Mouse (Mus musculus) left cerebral cortex, postnatal 36 days (tissue): Measurements from ENCODE around the gene Sumo1. TPM values are rescaled to one million over a fixed set of nuclear protein-coding genes. Genes with fewer than 3 reads are reported as not detected.
A peak's percentile ranks its signal among the peaks of the same experiment; 100 is the strongest.
"Not testable (repeated sequence)": the region's sequence is repeated elsewhere in the genome, so short reads cannot be mapped to it uniquely, and the experiment has no call there.

Experiments
- DNase-seq, 2 experiments: peaks; one replicate each; pipeline ENCODE4 v3.0.0; 2021 to 2022; ENCODE audit warnings: low spot score in 2 of 2, mixed read lengths in 1 of 2
- intact Hi-C: fragments of 180-260 bp; cut with DNase I; formaldehyde crosslinking; loops from one replicate; pipeline ENCODE4 v1.15.1; 2025
- total RNA-seq, 2 experiments: library from RNA; stranded (reverse); gene quantifications; 2 replicates each; pipeline ENCODE4 v1.2.3; 2021

The Sumo1 gene
- total RNA-seq, result 100 to 1,000 TPM; 121 to 123 TPM

DNA sequence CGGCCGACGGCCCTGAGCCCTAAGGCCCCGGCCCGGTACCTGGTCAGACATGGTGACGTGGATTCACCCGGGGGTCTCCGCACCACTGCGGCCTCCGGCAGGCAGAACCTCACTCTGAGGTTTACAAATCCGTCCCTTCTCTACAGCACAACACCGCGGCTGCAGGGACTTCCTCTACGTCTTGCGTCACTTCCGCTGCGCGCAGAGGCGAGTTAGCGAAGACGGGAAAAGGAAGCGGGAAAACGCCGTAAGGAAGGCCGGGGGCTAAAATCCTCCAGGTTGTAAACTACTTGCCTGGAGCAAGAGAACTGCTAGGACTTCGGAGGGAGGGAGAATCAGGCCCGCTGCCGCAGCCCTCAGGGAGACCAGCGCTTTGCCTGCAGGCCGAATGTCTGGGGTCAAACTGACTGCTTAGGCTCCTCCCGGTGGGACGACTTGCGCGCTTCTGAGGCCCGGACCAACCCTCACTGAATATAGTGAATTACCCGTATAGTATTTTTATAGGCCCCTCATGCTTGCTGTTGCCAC lies at the start of gene Sumo1:
Gene Sumo1, minus strand, starts transcription at position 194 of the 528 bp plus-strand sequence.
- DNase-seq, result peak; percentile 88 to 91
- intact Hi-C loops, result no loop called here

DNA sequence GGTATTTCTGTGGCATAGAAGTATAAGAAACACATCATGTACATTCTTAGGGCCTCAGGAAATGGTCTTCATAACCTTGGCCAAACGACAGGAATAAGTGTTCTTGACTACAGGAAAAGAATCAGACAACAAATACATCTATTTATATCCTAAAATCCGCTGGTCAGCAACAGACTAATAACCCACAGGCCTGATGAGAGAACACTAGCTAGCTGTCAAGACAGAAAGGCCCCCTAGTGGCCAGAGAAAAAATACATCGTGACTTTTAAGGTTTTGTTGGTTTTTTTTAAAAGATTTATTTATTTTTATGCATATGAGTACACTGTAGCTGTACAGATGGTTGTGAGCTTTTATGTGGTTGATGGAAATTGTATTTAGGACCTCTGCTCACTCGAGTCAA lies 49.3 kb upstream of the Sumo1 start:
- no peak for DNase-seq
- intact Hi-C loops, result no loop called here

DNA sequence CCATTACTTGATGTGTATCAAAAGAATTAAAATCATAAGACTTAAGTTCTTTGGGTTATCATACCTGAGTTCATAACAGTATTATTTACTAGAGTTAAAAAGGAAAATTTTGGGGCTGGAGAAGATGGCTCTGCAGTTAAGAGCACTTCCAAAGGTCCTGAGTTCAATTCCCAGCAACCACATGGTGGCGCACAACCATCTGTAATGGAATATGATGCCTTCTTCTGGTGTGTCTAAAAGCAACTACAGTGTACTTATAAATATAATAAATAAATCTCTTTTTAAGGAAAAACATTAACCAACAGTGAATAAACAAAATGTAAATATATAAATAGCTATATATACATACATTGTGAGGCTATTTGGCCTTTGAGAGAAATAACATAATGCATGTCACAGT lies 31.1 kb upstream of the Sumo1 start:
- intact Hi-C loops, result no loop called here
- DNase-seq, result no peak

GRCm38 (mm10) chr1:59698207-59698606 lies 27.6 kb upstream of the Sumo1 start:
- DNase-seq, result no peak
- intact Hi-C loops, result no loop called here

DNA sequence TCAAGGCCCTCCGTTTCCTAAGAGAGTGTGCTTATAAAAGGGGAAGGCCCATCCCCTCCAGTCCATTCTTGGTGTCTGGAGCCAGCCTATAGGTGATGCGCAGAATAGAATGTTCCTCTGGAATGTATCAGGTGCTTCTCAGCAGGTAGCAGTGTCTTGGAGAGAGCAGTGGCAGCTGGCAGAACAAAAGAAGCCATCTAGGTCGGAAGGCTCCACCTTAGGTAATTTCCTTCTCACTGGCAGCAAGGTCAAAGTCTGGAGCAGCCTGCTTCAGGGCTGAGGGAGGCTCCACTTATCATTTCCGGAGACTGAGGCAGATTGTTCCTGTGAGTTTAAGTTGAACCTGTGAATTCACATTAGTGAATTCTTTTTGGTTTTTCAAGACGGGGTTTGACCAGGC lies 27.1 kb upstream of the Sumo1 start:
- intact Hi-C loops, result no loop called here

DNA sequence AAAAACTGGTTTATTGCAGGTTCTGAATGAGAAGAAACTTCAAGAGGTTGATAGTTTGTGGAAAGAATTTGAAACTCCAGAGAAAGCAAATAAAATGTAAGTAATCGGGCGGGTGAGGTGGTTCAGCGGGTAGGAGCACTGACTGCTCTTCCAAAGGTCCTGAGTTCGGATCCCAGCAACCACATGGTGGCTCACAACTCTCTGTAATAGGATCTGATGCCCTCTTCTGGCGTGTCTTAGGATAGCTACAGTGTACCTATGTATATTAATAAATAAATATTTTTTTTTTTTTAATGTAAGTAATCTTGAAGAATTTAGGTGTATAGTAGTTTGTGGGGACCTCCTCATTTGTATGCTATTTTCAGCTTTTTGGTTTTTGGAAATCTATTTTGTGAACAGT lies 19.8 kb upstream of the Sumo1 start:
- intact Hi-C loops, result no loop called here
- no peak for DNase-seq

More for the DNA sequence above, 27.1 kb upstream of the Sumo1 start:
- DNase-seq, result no peak

DNA sequence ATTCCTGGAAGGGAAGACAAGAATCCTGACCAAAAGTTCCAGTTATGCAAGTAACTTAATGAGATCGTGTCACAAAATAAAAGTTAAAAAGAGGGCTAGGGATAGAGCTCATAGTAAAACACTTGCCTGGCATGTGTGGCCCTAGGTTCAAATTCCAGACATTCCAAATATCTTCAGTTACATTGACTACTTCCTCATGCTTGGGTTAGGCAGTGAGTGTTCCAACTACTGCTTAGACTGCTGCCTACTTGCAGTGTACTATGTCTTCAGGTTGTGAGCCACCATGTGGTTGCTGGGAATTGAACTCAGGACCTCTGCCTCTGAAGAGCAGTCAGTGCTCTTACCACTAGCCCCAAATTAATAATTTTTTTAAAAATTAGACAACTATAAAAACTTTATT lies 16.9 kb upstream of the Sumo1 start:
- intact Hi-C loops, result no loop called here

GRCm38 (mm10) chr1:59684819-59685755 lies 14.5 kb upstream of the Sumo1 start, which contains the start of gene Nop58:
Nop58 (plus strand) TSS chr1:59684971.
- DNase-seq, result peak; percentile 88 to 90
- intact Hi-C loops, result no loop called here

More for the DNA sequence above, 16.9 kb upstream of the Sumo1 start:
- no peak for DNase-seq

- intact Hi-C loops, result no loop called here
- DNase-seq, result peak; percentile 9 to 10
Measured at GRCm38 (mm10) chr1:59683926-59684818, 13.5 kb upstream of the Sumo1 start.

DNA sequence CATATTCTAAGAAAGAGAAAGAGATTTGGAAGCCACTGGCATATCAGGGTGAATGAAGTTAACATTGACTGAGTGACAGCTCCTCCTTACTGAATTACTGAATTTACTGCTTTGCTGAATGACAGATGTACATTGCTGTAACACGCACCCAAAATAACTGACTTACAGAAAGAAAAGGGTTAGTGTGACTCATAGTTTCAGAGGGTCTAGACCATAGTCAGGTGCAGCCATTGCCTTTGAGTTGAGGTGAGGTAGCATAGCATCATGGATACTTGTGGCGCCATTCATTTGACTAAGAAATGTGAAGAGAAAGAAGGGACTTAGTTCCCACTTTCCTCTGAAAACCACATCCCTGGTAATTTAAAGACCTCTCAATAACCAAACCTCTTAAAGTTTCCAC lies 3.0 kb upstream of the Sumo1 start:
- intact Hi-C loops, result no loop called here

DNA sequence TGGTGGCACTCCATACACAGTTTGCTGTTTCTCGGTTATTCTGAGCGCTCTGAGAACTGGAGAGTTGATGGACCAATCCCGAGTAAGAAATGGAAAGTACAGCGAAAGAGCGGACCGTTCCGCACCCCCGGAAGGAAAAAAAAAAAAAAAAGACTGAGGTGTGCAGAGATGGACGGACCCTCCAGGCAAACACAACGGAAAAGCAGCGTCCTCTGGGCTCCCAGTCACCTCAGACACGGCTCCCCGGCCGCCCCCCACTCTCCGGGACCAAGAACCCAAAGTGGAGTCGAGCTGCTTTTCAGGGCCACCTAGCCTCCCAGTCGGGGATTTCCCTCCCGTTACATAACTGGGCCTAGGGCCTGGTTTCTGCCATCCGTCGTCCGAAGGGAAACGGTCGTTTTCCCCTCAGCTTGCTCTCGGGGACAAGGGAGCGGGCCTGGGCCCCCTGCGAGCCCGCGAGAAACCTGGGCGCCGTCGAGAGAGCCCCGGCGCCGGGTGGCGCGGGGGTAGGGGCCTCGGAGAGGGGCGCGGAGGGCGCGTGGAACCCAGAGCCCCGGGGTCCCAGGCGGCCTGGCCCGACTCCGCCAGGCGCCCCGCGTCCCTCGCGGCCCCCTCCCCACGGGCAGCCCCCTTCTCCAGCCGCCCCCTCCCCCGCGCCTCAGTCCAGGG lies 538 bp downstream of the Sumo1 start:
- intact Hi-C loops, result no loop called here
- DNase-seq, result peak; percentile 32 to 37

More for the DNA sequence above, 3.0 kb upstream of the Sumo1 start:
- DNase-seq, result no peak

DNA sequence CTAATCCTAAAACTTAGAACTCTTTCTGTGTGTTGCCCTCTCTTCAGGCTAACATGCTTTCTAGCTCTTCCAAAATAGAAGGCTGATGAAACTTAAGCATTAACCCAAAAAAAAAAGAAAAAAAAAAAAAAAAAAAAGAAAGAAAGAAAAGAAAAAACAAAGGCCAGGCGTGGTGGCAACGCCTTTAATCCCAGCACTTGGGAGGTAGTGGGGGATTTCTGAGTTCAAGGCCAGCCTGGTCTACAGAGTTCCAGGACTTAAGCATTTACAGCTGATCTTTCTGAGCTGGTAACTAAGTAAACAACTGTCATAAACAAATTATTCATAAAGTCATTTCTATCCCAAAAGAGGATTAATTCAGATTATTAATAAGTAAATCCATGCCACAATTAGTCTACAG lies 1.8 kb downstream of the Sumo1 start:
- DNase-seq, result no peak
- intact Hi-C loops, result no loop called here

DNA sequence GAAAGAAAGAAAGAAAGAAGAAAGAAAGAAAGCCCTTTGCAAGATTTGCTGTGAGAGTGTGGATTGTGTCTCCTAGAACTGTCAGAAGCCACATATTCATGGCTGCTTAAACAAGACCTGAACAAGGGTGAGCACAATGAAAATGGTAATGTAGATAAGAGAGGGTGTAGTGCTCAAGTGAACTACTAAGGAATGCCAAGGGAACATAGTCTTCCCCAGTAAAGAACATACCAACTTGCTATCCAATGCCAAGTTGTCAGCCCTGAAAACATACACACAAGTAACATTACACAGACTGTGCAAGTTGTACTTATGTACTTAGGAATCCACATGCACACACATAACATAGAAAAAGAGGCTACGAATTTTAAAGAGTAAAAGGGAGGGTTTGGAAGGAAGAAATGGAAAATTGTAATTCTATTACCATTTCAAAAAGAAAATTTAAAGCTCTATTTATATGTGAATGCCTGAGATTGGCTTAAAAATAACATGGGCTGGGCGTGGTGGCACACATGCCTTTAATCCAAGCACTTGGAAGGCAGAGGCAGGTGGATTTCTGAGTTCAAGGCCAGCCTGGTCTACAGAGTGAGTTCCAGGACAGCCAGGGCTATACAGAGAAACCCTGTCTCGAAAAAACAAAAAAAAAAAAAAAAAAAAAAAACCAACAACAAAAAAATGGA lies 7.0 kb downstream of the Sumo1 start:
- no peak for DNase-seq
- intact Hi-C loops, result no loop called here

DNA sequence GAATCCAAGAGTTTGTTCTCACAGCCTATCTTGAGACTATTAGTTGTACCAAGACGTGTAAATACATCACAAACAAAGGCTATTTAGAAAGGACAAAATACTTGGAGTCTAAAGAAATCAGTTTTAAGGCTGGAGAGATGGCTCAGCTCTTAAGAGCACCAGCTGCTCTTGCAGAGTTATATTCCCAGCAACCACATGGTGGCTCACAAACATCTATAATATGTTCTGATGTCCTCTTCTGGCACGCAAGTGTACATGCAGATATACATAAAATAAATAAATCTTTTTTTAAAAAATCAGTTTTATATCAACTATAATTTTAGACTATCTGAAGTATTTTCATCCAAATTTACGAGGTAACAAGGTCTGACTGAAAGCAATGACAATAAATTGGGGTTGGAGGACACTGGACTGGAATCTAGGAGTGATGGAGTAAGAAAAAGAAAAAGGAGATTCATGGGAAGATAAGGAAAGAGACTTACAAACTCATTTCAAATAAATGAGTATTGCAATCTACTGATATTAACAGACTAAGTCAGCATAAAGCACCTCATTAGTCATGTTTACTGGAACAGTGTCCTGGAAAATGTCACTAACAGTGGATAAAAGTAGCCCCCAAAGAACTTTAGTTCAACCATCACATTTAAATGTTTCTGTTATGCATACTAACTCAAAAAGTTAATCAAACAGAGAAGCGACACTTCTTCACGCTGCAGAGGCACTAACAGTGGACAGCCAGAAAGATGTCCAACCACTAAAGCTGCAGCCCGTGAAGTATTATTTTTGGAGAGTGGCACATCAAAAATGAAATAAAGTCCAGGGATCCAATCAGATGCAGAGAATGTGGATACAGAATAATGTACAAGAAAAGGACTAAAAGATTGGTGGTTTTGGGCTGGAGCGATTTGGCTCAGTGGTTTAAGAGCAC lies 14.1 kb downstream of the Sumo1 start:
- intact Hi-C loops, result no loop called here
- no peak for DNase-seq

DNA sequence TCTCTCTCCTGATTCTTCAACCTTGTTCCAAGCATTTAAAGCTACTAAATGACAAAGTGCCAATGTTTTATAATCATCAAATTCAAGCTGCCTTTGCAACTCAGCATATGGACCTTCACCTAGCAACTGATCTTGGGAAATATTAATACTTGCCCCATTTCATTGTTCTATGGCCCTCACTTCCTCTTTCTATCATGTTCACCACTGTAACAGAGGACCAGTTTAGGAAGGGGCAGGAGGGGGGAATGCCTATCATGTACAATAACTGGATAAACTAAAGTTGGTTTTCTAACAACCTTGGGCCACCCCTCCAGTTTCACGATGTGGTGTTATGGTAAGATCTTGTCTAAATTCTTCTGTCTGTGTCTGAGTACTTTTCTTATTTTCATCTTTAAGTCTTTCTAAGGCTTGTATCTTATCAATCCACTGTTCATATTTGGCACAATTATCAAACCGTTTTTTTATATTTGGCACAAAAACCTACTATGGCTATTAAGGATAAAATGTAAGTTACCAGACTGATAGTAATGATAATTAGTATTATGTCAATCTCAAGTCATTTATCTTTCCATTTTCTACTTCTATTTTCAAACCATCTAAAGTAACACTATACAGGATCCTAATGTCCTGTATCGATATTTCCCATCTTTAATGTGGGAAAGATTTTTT lies 17.3 kb downstream of the Sumo1 start:
- intact Hi-C loops, result no loop called here
- DNase-seq, result no peak

DNA sequence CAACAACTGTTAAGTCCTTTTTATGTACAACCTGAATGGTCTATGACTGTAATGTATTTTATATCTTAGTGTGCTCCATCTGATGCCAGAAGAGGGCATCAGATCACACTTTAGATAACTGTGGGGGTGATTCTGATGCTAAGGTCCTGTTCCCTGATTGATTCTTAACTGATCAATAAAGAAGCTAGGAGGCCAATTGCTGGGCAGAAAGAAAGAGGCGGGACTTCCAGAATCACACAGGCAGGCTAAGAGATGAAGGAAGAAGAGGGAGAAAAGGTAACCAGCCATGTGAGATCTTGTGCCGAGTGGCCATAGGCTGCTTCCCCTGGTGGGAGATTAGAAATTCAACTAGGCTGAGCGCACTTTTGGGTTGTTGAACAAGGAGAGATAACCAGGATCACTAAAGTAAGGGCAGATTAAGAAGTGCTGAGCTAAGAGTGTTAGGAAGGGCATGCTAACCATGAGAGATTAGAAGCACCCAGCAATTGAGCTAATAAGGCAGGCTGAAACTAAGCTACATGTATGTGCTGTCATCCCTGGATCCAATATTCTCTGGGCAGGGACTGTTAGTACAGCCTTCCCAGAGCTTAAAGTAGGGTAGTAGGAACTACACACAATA lies 19.3 kb downstream of the Sumo1 start:
- DNase-seq, result no peak
- intact Hi-C loops, result no loop called here

GRCm38 (mm10) chr1:59646502-59646901 lies 24.1 kb downstream of the Sumo1 start:
- intact Hi-C loops, DNase-seq: not testable (repeated sequence)
